Mouse (Mus musculus) ES-Bruce4 (cell line): ENCODE measurements around the gene Lmo1.

Experiments
- CTCF ChIP-seq: IDR thresholded peaks from one replicate; pipeline ENCODE4 v1.8.1; 2011; ENCODE audit warnings: low read depth, low read length
- POLR2A ChIP-seq: IDR thresholded peaks from one replicate; pipeline ENCODE4 v1.8.1; 2011; ENCODE audit warnings: low read length; ENCODE audit not compliant: insufficient read depth

DNA sequence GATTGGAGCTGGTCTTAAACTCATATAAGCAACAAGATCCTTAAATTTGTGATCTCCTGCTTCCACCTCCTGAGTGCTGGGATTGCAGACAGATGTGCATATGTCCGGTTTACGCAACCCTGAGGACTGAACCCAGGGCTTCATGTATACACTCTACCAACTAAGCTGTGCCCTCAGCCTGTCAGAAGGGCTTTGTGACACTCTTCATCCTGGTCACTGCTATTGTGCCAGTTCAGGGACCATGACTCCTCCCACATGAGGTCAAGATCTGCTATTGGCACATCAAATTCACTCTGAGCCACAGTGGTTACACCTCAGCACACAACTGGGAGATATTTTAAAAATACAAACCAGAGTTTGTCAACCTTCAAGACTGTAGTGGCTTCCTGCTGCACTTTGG lies 11.0 kb upstream of the Lmo1 start:
- TF ChIP-seq CTCF, result no peak
- TF ChIP-seq POLR2A, result no peak
